Comparison of ENCODE assay signal across 8 mouse cellular contexts in the genomic region with DNA sequence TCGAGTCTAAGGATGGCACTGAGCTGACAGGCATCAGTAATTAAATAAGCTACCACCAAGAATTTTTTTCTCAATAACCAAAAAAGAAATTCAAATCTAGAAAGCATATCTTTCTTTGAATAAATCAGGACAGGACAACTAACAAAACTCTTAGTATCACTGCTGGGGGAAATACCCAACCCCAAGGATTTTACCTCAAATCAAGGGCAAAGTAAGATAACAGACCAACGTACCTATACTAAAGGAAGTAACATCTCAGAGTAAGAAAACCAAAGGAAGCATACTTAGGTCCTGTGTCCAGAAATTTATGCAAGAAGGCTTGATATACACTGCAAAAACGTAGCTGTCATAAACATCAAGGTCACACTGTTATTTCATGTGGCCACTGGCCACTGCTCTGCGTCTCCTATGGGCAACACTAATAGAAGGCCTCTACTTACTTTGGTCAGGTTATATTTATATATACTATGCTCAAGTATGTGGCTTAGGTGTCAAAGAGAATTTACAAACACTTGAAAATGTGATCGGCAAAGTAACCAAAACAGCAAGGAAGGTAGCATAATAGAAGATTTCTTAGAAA. TPM values are rescaled to one million over a fixed set of nuclear protein-coding genes. Genes with fewer than 3 reads are reported as not detected.
A peak's percentile ranks its signal among the peaks of the same experiment; 100 is the strongest.
DNase-seq lines count a peak whose midpoint lies in the region; ATAC-seq lines count a peak whose summit lies in the region.

No protein-coding gene starts in this region.

- H3K4me1 ChIP-seq in kidney, embryonic 15.5 days = peaks cover 18% of the 10 kb centered on the region
- peaks cover 8% of the 10 kb centered on the region for H3K4me1 ChIP-seq in brown adipose tissue, adult 24 weeks (ENCODE audit: control insufficient read depth, insufficient read depth, insufficient read length, low read length)
- peaks cover 27% of the 10 kb centered on the region for H3K4me1 ChIP-seq in hindbrain, embryonic 15.5 days (replicated peaks)
- H3K4me1 ChIP-seq in midbrain, embryonic 14.5 days (ENCODE audit: control insufficient read depth, insufficient read depth, low read length) = peaks cover 22% of the 10 kb centered on the region

- no peaks in the 10 kb centered on the region for H3K27me3 ChIP-seq in kidney, embryonic 15.5 days
- no peaks in the 10 kb centered on the region for H3K27me3 ChIP-seq in hindbrain, embryonic 15.5 days
- no peaks in the 10 kb centered on the region for H3K27me3 ChIP-seq in midbrain, embryonic 14.5 days (ENCODE audit: control insufficient read depth, insufficient read depth, low read length)

- 0 out of 2 replicates have a peak, but pooled peaks cover 5% of the 10 kb centered on the region for H3K36me3 ChIP-seq in kidney, embryonic 15.5 days
- H3K36me3 ChIP-seq in hindbrain, embryonic 15.5 days = no peaks in the 10 kb centered on the region
- 0 out of 2 replicates have a peak, but pooled peaks cover 2% of the 10 kb centered on the region for H3K36me3 ChIP-seq in midbrain, embryonic 14.5 days (ENCODE audit: control insufficient read depth, insufficient read depth, low read length)

- no peak for DNase-seq in kidney, postnatal 36 days
- DNase-seq in midbrain, embryonic 14.5 days = no peak
- no peak for DNase-seq in left cerebral cortex, adult 18-20 months (ENCODE audit: low spot score in 2 of 2)
- DNase-seq in thymus, adult 18-20 months = no peak
- no peak for DNase-seq in retina, embryonic 14.5 days (ENCODE audit: low spot score)

- 0 out of 2 replicates have a peak overlapping the region, but pooled peaks have one; percentile 99 for H3K27ac ChIP-seq in kidney, embryonic 15.5 days
- H3K27ac ChIP-seq in brown adipose tissue, adult 24 weeks (replicated peaks; ENCODE audit: low read depth, low read length) = no peak overlapping the region
- peak overlapping the region; percentile 91; the same call in 1 of the 2 replicates for H3K27ac ChIP-seq in hindbrain, embryonic 15.5 days (replicated peaks)
- no peak overlapping the region for H3K27ac ChIP-seq in midbrain, embryonic 14.5 days (replicated peaks; ENCODE audit: low read depth, low read length)

- H3K4me2 ChIP-seq in kidney, embryonic 15.5 days = peak overlapping the region; percentile 80
- H3K4me2 ChIP-seq in hindbrain, embryonic 15.5 days = peak overlapping the region; percentile 86
- peak overlapping the region; percentile 61 for H3K4me2 ChIP-seq in midbrain, embryonic 14.5 days (ENCODE audit: low read length)

- WGBS in kidney, embryonic 15.5 days = 63% methylated on average over 5 of the region's 5 CpGs
- 69% methylated on average over 5 of the region's 5 CpGs for WGBS in hindbrain, embryonic 15.5 days
- 72% methylated on average over 5 of the region's 5 CpGs for WGBS in midbrain, embryonic 14.5 days

- peak overlapping the region; percentile 75 for H3K9ac ChIP-seq in kidney, embryonic 15.5 days
- peak overlapping the region; percentile 74 for H3K9ac ChIP-seq in hindbrain, embryonic 15.5 days
- peak overlapping the region; percentile 88 for H3K9ac ChIP-seq in midbrain, embryonic 14.5 days (replicated peaks; ENCODE audit: low read length)

- no peaks in the 10 kb centered on the region for H3K9me3 ChIP-seq in kidney, embryonic 15.5 days (replicated peaks)
- H3K9me3 ChIP-seq in hindbrain, embryonic 15.5 days = no peaks in the 10 kb centered on the region
- H3K9me3 ChIP-seq in midbrain, embryonic 14.5 days (ENCODE audit: control insufficient read depth, low read length) = no peaks in the 10 kb centered on the region

- no peak for ATAC-seq in kidney, embryonic 15.5 days (replicated peaks; ENCODE audit: low FRiP score)
- ATAC-seq in hindbrain, embryonic 15.5 days (ENCODE audit: low FRiP score, low read depth) = no peak
- ATAC-seq in midbrain, embryonic 14.5 days (ENCODE audit: low FRiP score, low TSS enrichment) = no peak

- H3K4me3 ChIP-seq in kidney, embryonic 15.5 days (replicated peaks) = peak overlapping the region; percentile 95
- peak overlapping the region; percentile 98 for H3K4me3 ChIP-seq in brown adipose tissue, adult 24 weeks (ENCODE audit: insufficient read depth, low read depth, low read length)
- peak overlapping the region; percentile 94 for H3K4me3 ChIP-seq in hindbrain, embryonic 15.5 days
- peak overlapping the region; percentile 91 for H3K4me3 ChIP-seq in midbrain, embryonic 14.5 days (replicated peaks; ENCODE audit: low read depth, low read length)

RNA-seq across cellular contexts. Expression of a gene that starts 2.0 kb away (rescaled TPM):
- 19.3 and 20.8 TPM in 2 replicates for polyA plus RNA-seq in kidney, embryonic 15.5 days (2015; fragmentation: Nextera tagmentation; extraction: Ambion mirVana)
- polyA plus RNA-seq in brown adipose tissue, adult 24 weeks (2012; ENCODE audit: insufficient read depth, insufficient read length, missing spikeins) = 13.1 and 15.3 TPM in 2 replicates
- 52.1 and 54.1 TPM in 2 replicates for polyA plus RNA-seq in hindbrain, embryonic 15.5 days (2015; fragmentation: Nextera tagmentation; extraction: Ambion mirVana)
- polyA plus RNA-seq in midbrain, embryonic 14.5 days (2014; fragmentation: Nextera tagmentation; extraction: Ambion mirVana) = 51.3 and 71.0 TPM in 2 replicates
- total RNA-seq in left cerebral cortex, adult 18-20 months (2021) = 100 to 1,000 TPM in 1 of 2 experiments, 10 to 100 TPM in 1; 96.8 to 100 TPM

RNA-seq across cellular contexts. Expression of a gene that starts 15.6 kb away (rescaled TPM):
- 67.8 and 73.0 TPM in 2 replicates for polyA plus RNA-seq in kidney, embryonic 15.5 days (2015; fragmentation: Nextera tagmentation; extraction: Ambion mirVana)
- 64.6 and 96.8 TPM in 2 replicates for polyA plus RNA-seq in brown adipose tissue, adult 24 weeks (2012; ENCODE audit: insufficient read depth, insufficient read length, missing spikeins)
- polyA plus RNA-seq in hindbrain, embryonic 15.5 days (2015; fragmentation: Nextera tagmentation; extraction: Ambion mirVana) = 104 and 106 TPM in 2 replicates
- 66.6 and 81.8 TPM in 2 replicates for polyA plus RNA-seq in midbrain, embryonic 14.5 days (2014; fragmentation: Nextera tagmentation; extraction: Ambion mirVana)
- 10 to 100 TPM; 35.6 to 44.1 TPM for total RNA-seq in left cerebral cortex, adult 18-20 months (2021)

Comparison
In these comparisons a context has a peak if more than half of its experiments do, and no peak if none do; other contexts are left out.
1. H3K27ac ChIP-seq: peak in kidney, embryonic 15.5 days (single experiment) and hindbrain, embryonic 15.5 days (single experiment); none in brown adipose tissue, adult 24 weeks (single experiment) and midbrain, embryonic 14.5 days (single experiment).
2. Peak in every context shown above with its lines, with median percentiles within 50 percentile points of each other: H3K4me2 ChIP-seq, H3K4me3 ChIP-seq and H3K9ac ChIP-seq.